ENCODE assay signal across 9 mouse cellular contexts in the genomic region with DNA sequence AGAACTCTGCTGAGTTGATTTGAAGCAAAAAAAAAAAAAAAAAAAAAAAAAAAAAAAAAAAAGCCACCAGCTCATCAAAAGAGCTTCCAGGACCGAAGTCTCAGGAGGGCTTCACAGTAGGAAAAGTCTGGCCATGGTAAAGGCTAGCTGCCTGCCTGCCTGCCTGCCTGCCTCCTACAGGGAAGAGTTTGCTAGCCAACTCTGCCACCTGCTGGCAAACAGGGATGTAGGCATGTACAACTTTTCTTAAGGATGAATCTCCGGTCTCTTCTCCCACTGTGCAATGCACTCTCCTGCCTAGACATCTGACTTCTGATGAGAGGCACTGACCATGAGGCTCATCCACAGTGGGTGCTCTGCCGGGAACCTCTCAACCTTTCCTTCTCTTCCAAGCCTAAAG.
DNase-seq lines count a peak whose midpoint lies in the region; ATAC-seq and TF ChIP-seq lines count a peak whose summit lies in the region.
"Had no signal": no experiment of that assay in that cellular context is flagged by ENCODE, and none has a peak within 500 bp of the region (broad histone marks: within the 10 kb centered on the region; RNA-seq: fewer than 3 reads in every experiment).

No protein-coding gene starts in this region.

- H3K27me3 ChIP-seq in intestine, postnatal 0 days (replicated peaks; ENCODE audit: control insufficient read depth, insufficient read depth, low read length), result no peaks in the 10 kb centered on the region
- H3K27me3 ChIP-seq in limb, embryonic 11.5 days (ENCODE audit: control insufficient read depth, insufficient read depth, low read length), result no peaks in the 10 kb centered on the region
- no peaks in the 10 kb centered on the region for H3K27me3 ChIP-seq in midbrain, postnatal 0 days (ENCODE audit: insufficient read depth, low read length)
- no peaks in the 10 kb centered on the region for H3K27me3 ChIP-seq in testis, adult 2 months (ENCODE audit: control insufficient read depth, insufficient read depth, low read length)
- H3K27me3 ChIP-seq: stomach, embryonic 15.5 days had no signal

- 12% methylated on average over 3 of the region's 3 CpGs for WGBS in intestine, postnatal 0 days
- WGBS in limb, embryonic 11.5 days, result 22% methylated on average over 3 of the region's 3 CpGs
- 14% methylated on average over 3 of the region's 3 CpGs for WGBS in midbrain, postnatal 0 days

- intact Hi-C loops in gastrocnemius, postnatal 14 days (cut with DNase I; ENCODE audit: low total_unique reads), result loop anchor here (2.0 to 5.0 kb wide), 2 partner anchors 56 to 159 kb away; a partner anchor contains a TSS

- no peak overlapping the region for H3K9ac ChIP-seq in intestine, postnatal 0 days (ENCODE audit: low read depth, low read length)
- no peak overlapping the region for H3K9ac ChIP-seq in limb, embryonic 11.5 days (ENCODE audit: low read length)
- no peak overlapping the region for H3K9ac ChIP-seq in midbrain, postnatal 0 days (replicated peaks; ENCODE audit: low read length, poor library complexity, severe bottlenecking)
- H3K9ac ChIP-seq: stomach, embryonic 15.5 days had no signal

- DNase-seq in A20 (ENCODE audit: low read depth, low spot score) (peak; percentile 50), adipocyte (ENCODE audit: low spot score) (peak; percentile 85)
- DNase-seq in embryo, embryonic 10 days (ENCODE audit: low spot score), result peak; percentile 83
- DNase-seq in gastrocnemius, postnatal 14 days, result peak; percentile 73
- peak; percentile 83 for DNase-seq in limb, embryonic 11.5 days (ENCODE audit: low spot score)
- DNase-seq in midbrain, postnatal 0 days (ENCODE audit: low spot score), result peak; percentile 80

- ATAC-seq in intestine, postnatal 0 days, result 0 out of 2 replicates have a peak, but pooled peaks have one; percentile 19
- ATAC-seq in limb, embryonic 11.5 days (ENCODE audit: insufficient number of reproducible peaks, low FRiP score, low TSS enrichment, low read depth), result 0 out of 2 replicates have a peak, but pooled peaks have one; percentile 16
- peak; percentile 50; the same call in 1 of the 2 replicates for ATAC-seq in midbrain, postnatal 0 days (ENCODE audit: low FRiP score)

- H3K4me3 ChIP-seq in intestine, postnatal 0 days (ENCODE audit: low read depth, low read length), result no peak overlapping the region
- H3K4me3 ChIP-seq in limb, embryonic 11.5 days (ENCODE audit: low read depth, low read length), result no peak overlapping the region
- H3K4me3 ChIP-seq in midbrain, postnatal 0 days (ENCODE audit: low read depth, low read length), result no peak overlapping the region
- no peak overlapping the region for H3K4me3 ChIP-seq in testis, adult 2 months (ENCODE audit: control insufficient read depth, low read depth, low read length)
- H3K4me3 ChIP-seq: stomach, embryonic 15.5 days had no signal

- no peak overlapping the region for H3K27ac ChIP-seq in intestine, postnatal 0 days (ENCODE audit: low read depth, low read length)
- H3K27ac ChIP-seq in limb, embryonic 11.5 days (replicated peaks; ENCODE audit: low read depth, low read length), result no peak overlapping the region
- H3K27ac ChIP-seq in midbrain, postnatal 0 days (ENCODE audit: low read depth, low read length), result no peak overlapping the region
- no peak overlapping the region for H3K27ac ChIP-seq in testis, adult 2 months (ENCODE audit: control insufficient read depth, insufficient read depth, low read depth, low read length)
- H3K27ac ChIP-seq: stomach, embryonic 15.5 days had no signal

- no peaks in the 10 kb centered on the region for H3K4me1 ChIP-seq in intestine, postnatal 0 days (replicated peaks; ENCODE audit: control insufficient read depth, insufficient read depth, low read length)
- peaks cover 5% of the 10 kb centered on the region for H3K4me1 ChIP-seq in limb, embryonic 11.5 days (ENCODE audit: control insufficient read depth, insufficient read depth, low read length)
- H3K4me1 ChIP-seq in midbrain, postnatal 0 days (ENCODE audit: insufficient read depth, low read length), result 0 out of 2 replicates have a peak, but pooled peaks cover 3% of the 10 kb centered on the region
- H3K4me1 ChIP-seq in testis, adult 2 months (ENCODE audit: control insufficient read depth, insufficient read depth, low read length), result peaks cover 12% of the 10 kb centered on the region

- H3K36me3 ChIP-seq in intestine, postnatal 0 days (ENCODE audit: control insufficient read depth, insufficient read depth), result no peaks in the 10 kb centered on the region
- no peaks in the 10 kb centered on the region; the same call in 1 of the 2 replicates for H3K36me3 ChIP-seq in limb, embryonic 11.5 days (ENCODE audit: control insufficient read depth, insufficient read depth, low read length)
- no peaks in the 10 kb centered on the region for H3K36me3 ChIP-seq in midbrain, postnatal 0 days (ENCODE audit: insufficient read depth, low read length)
- H3K36me3 ChIP-seq in testis, adult 2 months (ENCODE audit: control insufficient read depth, insufficient read depth, low read length), result no peaks in the 10 kb centered on the region
- H3K36me3 ChIP-seq: stomach, embryonic 15.5 days had no signal

- H3K4me2 ChIP-seq in intestine, postnatal 0 days (replicated peaks; ENCODE audit: low read depth), result no peak overlapping the region
- no peak overlapping the region for H3K4me2 ChIP-seq in limb, embryonic 11.5 days (ENCODE audit: low read depth, severe bottlenecking)
- no peak overlapping the region for H3K4me2 ChIP-seq in midbrain, postnatal 0 days (ENCODE audit: low read depth, low read length, poor library complexity, severe bottlenecking)
- H3K4me2 ChIP-seq: stomach, embryonic 15.5 days had no signal

- peak; percentile 89 for TF ChIP-seq CTCF in intestine, postnatal 0 days (IDR thresholded peaks at IDR 0.05; ENCODE audit: low read depth)
- TF ChIP-seq CTCF in midbrain, postnatal 0 days (IDR thresholded peaks at IDR 0.05), result peak; percentile 94
- peak; percentile 53; the same call in 1 of the 2 replicates for TF ChIP-seq CTCF in testis, adult 2 months (IDR thresholded peaks at IDR 0.05; ENCODE audit: control insufficient read depth, insufficient read depth, insufficient replicate concordance, low read depth, low read length)

- TF ChIP-seq POLR2A in testis, adult 2 months (IDR thresholded peaks at IDR 0.05; ENCODE audit: control insufficient read depth, low read depth, low read length), result no peak

- H3K9me3 ChIP-seq in intestine, postnatal 0 days (ENCODE audit: control insufficient read depth), result no peaks in the 10 kb centered on the region
- no peaks in the 10 kb centered on the region for H3K9me3 ChIP-seq in limb, embryonic 11.5 days (ENCODE audit: control insufficient read depth, low read length)
- no peaks in the 10 kb centered on the region for H3K9me3 ChIP-seq in midbrain, postnatal 0 days (ENCODE audit: low read length)
- H3K9me3 ChIP-seq: stomach, embryonic 15.5 days had no signal
